Mouse (Mus musculus): ENCODE data around the gene Gpx3.

The Gpx3 gene

GRCm38 (mm10) chr11:54912503-54913316, 10.5 kb downstream of the Gpx3 start:
- no peak for DNase-seq (ENCODE audit: low read depth, low spot score)

- DNase-seq (ENCODE audit: low read depth, low spot score) = no peak
Measured at GRCm38 (mm10) chr11:54913841-54914240, 11.6 kb downstream of the Gpx3 start.

GRCm38 (mm10) chr11:54917461-54917860, 15.2 kb downstream of the Gpx3 start:
- DNase-seq (ENCODE audit: low read depth, low spot score) = no peak

GRCm38 (mm10) chr11:54918273-54918672, 16.0 kb downstream of the Gpx3 start:
- no peak for DNase-seq (ENCODE audit: low read depth, low spot score)

GRCm38 (mm10) chr11:54920127-54920972, 18.1 kb downstream of the Gpx3 start:
- DNase-seq (ENCODE audit: low read depth, low spot score) = no peak

- no peak for DNase-seq (ENCODE audit: low read depth, low spot score)
Measured at GRCm38 (mm10) chr11:54920973-54921580, 18.8 kb downstream of the Gpx3 start.

- no peak for DNase-seq (ENCODE audit: low read depth, low spot score)
Measured at GRCm38 (mm10) chr11:54921798-54922197, 19.5 kb downstream of the Gpx3 start.

- no peak for DNase-seq (ENCODE audit: low read depth, low spot score)
Measured at GRCm38 (mm10) chr11:54922488-54922887, 20.2 kb downstream of the Gpx3 start.

- DNase-seq (ENCODE audit: low read depth, low spot score) = no peak
Measured at GRCm38 (mm10) chr11:54924145-54924544, 21.9 kb downstream of the Gpx3 start.

- DNase-seq (ENCODE audit: low read depth, low spot score) = peak; percentile 35
Measured at GRCm38 (mm10) chr11:54927346-54928140, 25.3 kb downstream of the Gpx3 start.

GRCm38 (mm10) chr11:54928219-54928618, 26.0 kb downstream of the Gpx3 start:
- DNase-seq (ENCODE audit: low read depth, low spot score) = no peak

GRCm38 (mm10) chr11:54928886-54929285, 26.6 kb downstream of the Gpx3 start:
- DNase-seq (ENCODE audit: low read depth, low spot score) = no peak

GRCm38 (mm10) chr11:54929290-54929689, 27.0 kb downstream of the Gpx3 start:
- no peak for DNase-seq (ENCODE audit: low read depth, low spot score)

- DNase-seq (ENCODE audit: low read depth, low spot score) = no peak
Measured at GRCm38 (mm10) chr11:54929744-54930143, 27.5 kb downstream of the Gpx3 start.

GRCm38 (mm10) chr11:54930318-54930979, 28.2 kb downstream of the Gpx3 start:
- peak; percentile 44 for DNase-seq (ENCODE audit: low read depth, low spot score)

- peak; percentile 13 for DNase-seq (ENCODE audit: low read depth, low spot score)
Measured at GRCm38 (mm10) chr11:54931405-54932093, 29.3 kb downstream of the Gpx3 start.

GRCm38 (mm10) chr11:54932540-54932939, 30.3 kb downstream of the Gpx3 start:
- no peak for DNase-seq (ENCODE audit: low read depth, low spot score)

GRCm38 (mm10) chr11:54934198-54934597, 31.9 kb downstream of the Gpx3 start:
- DNase-seq (ENCODE audit: low read depth, low spot score) = no peak

- DNase-seq (ENCODE audit: low read depth, low spot score) = no peak
Measured at GRCm38 (mm10) chr11:54936035-54936770, 34.0 kb downstream of the Gpx3 start.

GRCm38 (mm10) chr11:54936771-54937140, 34.5 kb downstream of the Gpx3 start:
- DNase-seq (ENCODE audit: low read depth, low spot score) = no peak

All from retina, postnatal 7 days (tissue).